Mouse (Mus musculus): ENCODE results near the gene Ier5l. TPM values are rescaled to one million over a fixed set of nuclear protein-coding genes. Genes with fewer than 3 reads are reported as not detected.

Ier5l gene
- 1 to 10 TPM; 1.9 to 2.9 TPM for total RNA-seq (2023)

DNA sequence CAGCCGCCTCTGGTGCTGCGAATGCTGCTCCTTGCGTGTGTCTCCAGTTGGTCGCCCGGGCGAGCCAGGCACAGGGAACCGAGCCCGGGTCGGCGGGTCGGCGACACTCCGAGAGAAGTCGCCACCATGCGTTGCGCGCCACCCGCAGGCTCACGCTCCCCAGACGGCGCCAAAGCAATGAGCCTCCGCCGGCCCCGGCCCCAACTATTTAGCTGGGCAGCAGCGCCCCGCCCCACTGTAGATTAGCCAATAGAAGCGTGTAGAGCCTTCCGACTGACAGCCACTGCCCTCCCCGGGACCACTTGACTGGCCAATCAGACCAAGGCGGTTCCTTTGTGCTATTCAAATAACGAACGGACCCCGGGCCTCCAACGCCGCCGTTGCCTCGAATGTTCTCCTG lies at the start of gene Ier5l:
TSS of gene Ier5l (minus strand) at position 181 of the 400 bp plus-strand sequence.

Other genes starting within 250 kb of the Ier5l start
- 10 to 100 TPM; 25.8 to 35.3 TPM for gene Lrrc8a, start 236.5 kb downstream of the Ier5l start, total RNA-seq (2023)
- 1 to 10 TPM; 1.4 to 5.0 TPM for gene Gm28035, start 233.7 kb downstream of the Ier5l start, total RNA-seq (2023)
- 10 to 100 TPM in 1 of 2 experiments, 1 to 10 TPM in 1; 6.2 to 11.7 TPM for gene Phyhd1, start 208.0 kb downstream of the Ier5l start, total RNA-seq (2023)
- gene Gm28038, start 193.2 kb downstream of the Ier5l start, total RNA-seq (2023), result 1 to 10 TPM in 1 of 2 experiments, not detected in 1; 4.2 TPM
- 10 to 100 TPM in 1 of 2 experiments, 1 to 10 TPM in 1; 9.8 to 12.1 TPM for gene Dolk, start 187.9 kb downstream of the Ier5l start, total RNA-seq (2023)
- gene Nup188, start 187.8 kb downstream of the Ier5l start, total RNA-seq (2023), result 10 to 100 TPM; 51.1 to 56.2 TPM
- gene Sh3glb2, start 114.9 kb downstream of the Ier5l start, total RNA-seq (2023), result 10 to 100 TPM; 76.2 to 84.8 TPM
- gene Miga2, start 110.0 kb downstream of the Ier5l start, total RNA-seq (2023), result 10 to 100 TPM; 21.1 to 26.1 TPM
- 10 to 100 TPM; 27.5 to 27.7 TPM for gene Dolpp1, start 82.0 kb downstream of the Ier5l start, total RNA-seq (2023)
- 10 to 100 TPM; 17.0 to 25.0 TPM for gene Crat, start 58.4 kb downstream of the Ier5l start, total RNA-seq (2023)
- 100 to 1,000 TPM; 146 to 150 TPM for gene Ptpa, start 58.2 kb downstream of the Ier5l start, total RNA-seq (2023)
- 1 to 10 TPM; 1.9 to 9.0 TPM for gene Cstad, start 120.8 kb upstream of the Ier5l start, total RNA-seq (2023)